Mouse (Mus musculus) R1 (cell line): ENCODE results near the gene Fam160a1.

ENCODE experiments used
- DNase-seq: peaks from one replicate; pipeline ENCODE4 v3.0.0-alpha.2; 2018; ENCODE audit warnings: low read depth, low spot score

The Fam160a1 gene

GRCm38 (mm10) chr3:85679960-85680359, 137.1 kb downstream of the Fam160a1 start:
- no peak for DNase-seq

GRCm38 (mm10) chr3:85679312-85679933, 137.7 kb downstream of the Fam160a1 start:
- DNase-seq, result no peak

- no peak for DNase-seq
These were observed 139.1 kb downstream of the Fam160a1 start for GRCm38 (mm10) chr3:85677952-85678351.

GRCm38 (mm10) chr3:85677133-85677532, 140.0 kb downstream of the Fam160a1 start:
- DNase-seq, result no peak

GRCm38 (mm10) chr3:85669844-85670243, 147.2 kb downstream of the Fam160a1 start:
- no peak for DNase-seq

GRCm38 (mm10) chr3:85667683-85668082, 149.4 kb downstream of the Fam160a1 start:
- DNase-seq, result no peak

- DNase-seq, result no peak
These were observed 150.4 kb downstream of the Fam160a1 start for GRCm38 (mm10) chr3:85666736-85667135.

GRCm38 (mm10) chr3:85666166-85666565, 150.9 kb downstream of the Fam160a1 start:
- DNase-seq, result no peak

GRCm38 (mm10) chr3:85664591-85665171, 152.4 kb downstream of the Fam160a1 start:
- no peak for DNase-seq

GRCm38 (mm10) chr3:85663826-85664225, 153.3 kb downstream of the Fam160a1 start:
- DNase-seq, result no peak

GRCm38 (mm10) chr3:85661926-85662813, 154.9 kb downstream of the Fam160a1 start:
- no peak for DNase-seq

- DNase-seq, result no peak
These were observed 157.4 kb downstream of the Fam160a1 start for GRCm38 (mm10) chr3:85659681-85660080.

GRCm38 (mm10) chr3:85655538-85655937, 161.6 kb downstream of the Fam160a1 start:
- no peak for DNase-seq

- no peak for DNase-seq
These were observed 164.1 kb downstream of the Fam160a1 start for GRCm38 (mm10) chr3:85652727-85653665.

- DNase-seq, result no peak
These were observed 167.9 kb downstream of the Fam160a1 start for GRCm38 (mm10) chr3:85649176-85649575.

GRCm38 (mm10) chr3:85645517-85646004, 171.5 kb downstream of the Fam160a1 start:
- no peak for DNase-seq

- DNase-seq, result no peak
These were observed 172.3 kb downstream of the Fam160a1 start for GRCm38 (mm10) chr3:85644814-85645213.

- DNase-seq, result no peak
These were observed 175.3 kb downstream of the Fam160a1 start for GRCm38 (mm10) chr3:85641751-85642150.

GRCm38 (mm10) chr3:85636716-85637447, 180.2 kb downstream of the Fam160a1 start:
- no peak for DNase-seq

- no peak for DNase-seq
These were observed 181.5 kb downstream of the Fam160a1 start for GRCm38 (mm10) chr3:85635591-85635990.

- no peak for DNase-seq
These were observed 182.0 kb downstream of the Fam160a1 start for GRCm38 (mm10) chr3:85635126-85635419.
